Comparison of ENCODE assay signal across 15 mouse cellular contexts in the genomic region with DNA sequence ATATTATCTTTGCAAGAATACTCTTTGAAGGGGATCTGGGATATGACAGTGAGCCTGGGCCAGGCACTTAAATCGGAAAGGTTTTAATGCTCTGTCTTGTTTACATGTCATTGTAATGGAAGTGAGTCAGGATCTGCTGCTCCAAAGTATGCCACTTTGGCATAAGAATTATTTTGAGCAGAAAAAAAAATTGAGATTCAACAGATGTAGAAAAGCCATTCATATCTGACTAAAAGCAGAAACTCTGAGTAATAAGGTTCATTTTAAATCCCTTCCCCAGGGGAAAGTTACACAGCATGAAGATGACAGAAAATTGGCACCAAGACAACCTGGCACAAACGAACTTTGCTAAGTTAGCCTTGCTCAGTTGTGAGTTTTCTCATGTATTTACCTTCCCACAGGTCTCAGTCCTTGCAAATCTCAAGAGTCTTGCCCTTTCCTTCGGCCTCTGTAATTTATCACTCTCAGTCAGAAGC.
DNase-seq lines count a peak whose midpoint lies in the region; ATAC-seq and TF ChIP-seq lines count a peak whose summit lies in the region.
"Had no signal": no experiment of that assay in that cellular context is flagged by ENCODE, and none has a peak within 500 bp of the region (broad histone marks: within the 10 kb centered on the region; RNA-seq: fewer than 3 reads in every experiment).

No protein-coding gene starts in this region.

- intact Hi-C loops in gastrocnemius, postnatal 14 days (cut with DNase I; ENCODE audit: low total_unique reads) = no loop called here

- WGBS in hindbrain, postnatal 0 days = 59% methylated on average over 3 of the region's 3 CpGs
- WGBS in hindbrain, embryonic 10.5 days = 79% methylated on average over 3 of the region's 3 CpGs
- WGBS in forebrain, embryonic 10.5 days = 77% methylated on average over 3 of the region's 3 CpGs

- no peaks in the 10 kb centered on the region for H3K79me2 ChIP-seq in CH12.LX (replicated peaks; ENCODE audit: control insufficient read depth, extremely low read depth, insufficient read depth, poor library complexity, severe bottlenecking)

- no peak overlapping the region for H3K9ac ChIP-seq in hindbrain, postnatal 0 days (replicated peaks; ENCODE audit: low read length)
- no peak overlapping the region for H3K9ac ChIP-seq in CH12.LX (ENCODE audit: insufficient read depth, low read depth)
- H3K9ac ChIP-seq: limb, embryonic 12.5 days; lung, embryonic 15.5 days; neural tube, embryonic 13.5 days had no signal

- DNase-seq in hindbrain, postnatal 0 days (ENCODE audit: low spot score) = peak; percentile 35
- DNase-seq in hindbrain, embryonic 10.5 days (ENCODE audit: low spot score) = no peak
- DNase-seq in CH12.LX (ENCODE audit: extremely low read depth) (peak; percentile 8), adipocyte (ENCODE audit: low spot score) (peak; percentile 78)
- peak; percentile 28 for DNase-seq in mesoderm, embryonic 11.5 days (ENCODE audit: low read depth, low spot score)
- no peak for DNase-seq in forebrain, embryonic 10.5 days (ENCODE audit: extremely low spot score, low spot score)
- DNase-seq in gastrocnemius, postnatal 14 days = no peak
- DNase-seq: cerebellum, adult 18-20 months; heart, adult 11 months; kidney, adult 9 months; right cerebral cortex, adult 18-20 months had no signal

- no peak for TF ChIP-seq EP300 in CH12.LX (IDR thresholded peaks at IDR 0.05; ENCODE audit: low read length)

- no peaks in the 10 kb centered on the region for H3K9me3 ChIP-seq in hindbrain, postnatal 0 days (ENCODE audit: low read length)
- no peaks in the 10 kb centered on the region for H3K9me3 ChIP-seq in hindbrain, embryonic 10.5 days
- no peaks in the 10 kb centered on the region for H3K9me3 ChIP-seq in CH12.LX (replicated peaks; ENCODE audit: low read length)
- H3K9me3 ChIP-seq in forebrain, embryonic 10.5 days = no peaks in the 10 kb centered on the region
- H3K9me3 ChIP-seq: limb, embryonic 12.5 days; lung, embryonic 15.5 days; neural tube, embryonic 13.5 days had no signal

- no peaks in the 10 kb centered on the region for H3K27me3 ChIP-seq in hindbrain, postnatal 0 days (ENCODE audit: insufficient read depth, low read length)
- no peaks in the 10 kb centered on the region for H3K27me3 ChIP-seq in hindbrain, embryonic 10.5 days (ENCODE audit: insufficient read depth, poor library complexity, severe bottlenecking)
- H3K27me3 ChIP-seq in CH12.LX (replicated peaks) = no peaks in the 10 kb centered on the region
- H3K27me3 ChIP-seq in forebrain, embryonic 10.5 days (ENCODE audit: poor library complexity, severe bottlenecking) = no peaks in the 10 kb centered on the region
- H3K27me3 ChIP-seq: limb, embryonic 12.5 days; lung, embryonic 15.5 days; neural tube, embryonic 13.5 days had no signal

- TF ChIP-seq POLR2A in CH12.LX (IDR thresholded peaks at IDR 0.05; ENCODE audit: low read depth, low read length) = no peak

- in situ Hi-C loops in CH12.LX (cut with MboI; ENCODE audit: low pct_ligation_motif_present, low pct_unique_long_range_greater_than_20kb, low sequenced_read_pairs) = no loop called here

- no peak for ATAC-seq in hindbrain, postnatal 0 days

- H3K4me2 ChIP-seq in hindbrain, postnatal 0 days (ENCODE audit: low read depth, low read length) = no peak overlapping the region
- no peak overlapping the region for H3K4me2 ChIP-seq in CH12.LX (ENCODE audit: insufficient read depth, low read depth, poor library complexity, severe bottlenecking)
- H3K4me2 ChIP-seq: limb, embryonic 12.5 days; lung, embryonic 15.5 days; midbrain, embryonic 11.5 days; neural tube, embryonic 13.5 days had no signal

- dilution Hi-C loops in CH12.LX (cut with MboI; ENCODE audit: extremely low pct_ligation_motif_present, extremely low pct_unique_long_range_greater_than_20kb, low sequenced_read_pairs) = no loop called here

- no peaks in the 10 kb centered on the region for H3K4me1 ChIP-seq in hindbrain, postnatal 0 days (ENCODE audit: insufficient read depth, low read length)
- no peaks in the 10 kb centered on the region for H3K4me1 ChIP-seq in hindbrain, embryonic 10.5 days (replicated peaks)
- H3K4me1 ChIP-seq in CH12.LX (ENCODE audit: control insufficient read depth in 1 of 2, insufficient read depth in 2 of 2) = no peaks in the 10 kb centered on the region
- no peaks in the 10 kb centered on the region for H3K4me1 ChIP-seq in forebrain, embryonic 10.5 days
- H3K4me1 ChIP-seq: limb, embryonic 12.5 days; lung, embryonic 15.5 days; neural tube, embryonic 13.5 days had no signal

- TF ChIP-seq CTCF in hindbrain, postnatal 0 days (IDR thresholded peaks at IDR 0.05; ENCODE audit: low read depth) = no peak
- TF ChIP-seq CTCF in CH12.LX (conservative IDR thresholded peaks at IDR 0.05 in 1 of 2, IDR thresholded peaks at IDR 0.05 in 1 of 2; ENCODE audit: low read depth in 2 of 2, low read length in 2 of 2) = no peak

- H3K36me3 ChIP-seq in hindbrain, postnatal 0 days (ENCODE audit: insufficient read depth, low read length) = no peaks in the 10 kb centered on the region
- no peaks in the 10 kb centered on the region for H3K36me3 ChIP-seq in hindbrain, embryonic 10.5 days
- no peaks in the 10 kb centered on the region for H3K36me3 ChIP-seq in CH12.LX (replicated peaks in 1 of 2; ENCODE audit: control insufficient read depth in 1 of 2, insufficient read depth in 1 of 2, low read length in 1 of 2)
- H3K36me3 ChIP-seq in forebrain, embryonic 10.5 days (replicated peaks) = no peaks in the 10 kb centered on the region
- H3K36me3 ChIP-seq: limb, embryonic 12.5 days; lung, embryonic 15.5 days; neural tube, embryonic 13.5 days had no signal

- H3K27ac ChIP-seq in hindbrain, postnatal 0 days = no peak overlapping the region
- H3K27ac ChIP-seq in hindbrain, embryonic 10.5 days = no peak overlapping the region
- no peak overlapping the region for H3K27ac ChIP-seq in CH12.LX (ENCODE audit: insufficient read depth, low read depth)
- no peak overlapping the region for H3K27ac ChIP-seq in forebrain, embryonic 10.5 days
- H3K27ac ChIP-seq: limb, embryonic 12.5 days; lung, embryonic 15.5 days; neural tube, embryonic 13.5 days had no signal

- no peak for TF ChIP-seq RAD21 in CH12.LX (IDR thresholded peaks at IDR 0.05; ENCODE audit: low read depth, low read length)

- no peak overlapping the region for H3K4me3 ChIP-seq in hindbrain, postnatal 0 days (ENCODE audit: low read length)
- no peak overlapping the region for H3K4me3 ChIP-seq in hindbrain, embryonic 10.5 days
- H3K4me3 ChIP-seq in CH12.LX (replicated peaks in 1 of 3; ENCODE audit: low read depth in 2 of 3, low read length in 2 of 3, poor library complexity in 1 of 3) = no peak overlapping the region
- no peak overlapping the region for H3K4me3 ChIP-seq in forebrain, embryonic 10.5 days
- H3K4me3 ChIP-seq: limb, embryonic 12.5 days; lung, embryonic 15.5 days; neural tube, embryonic 13.5 days had no signal

TF ChIP-seq in CH12.LX, 34 proteins besides CTCF, POLR2A, EP300 and RAD21:
- no peak for TF ChIP-seq NELFE (IDR thresholded peaks at IDR 0.05; ENCODE audit: low read depth, low read length)
- TF ChIP-seq TBP (conservative IDR thresholded peaks at IDR 0.05; ENCODE audit: low read depth, low read length) = no peak
- no peak for TF ChIP-seq POLR2AphosphoS2 (IDR thresholded peaks at IDR 0.05; ENCODE audit: low read depth, low read length)
- TF ChIP-seq E2F4 (IDR thresholded peaks at IDR 0.05; ENCODE audit: insufficient replicate concordance, low read depth, low read length) = no peak
- TF ChIP-seq TCF12 (IDR thresholded peaks at IDR 0.05; ENCODE audit: low read depth, low read length) = no peak
- TF ChIP-seq IRF4 (IDR thresholded peaks at IDR 0.05; ENCODE audit: low read depth, low read length) = no peak
- no peak for TF ChIP-seq PAX5 (IDR thresholded peaks at IDR 0.05; ENCODE audit: low read length)
- no peak for TF ChIP-seq SMC3 (IDR thresholded peaks at IDR 0.05; ENCODE audit: low read depth, low read length)
- no peak for TF ChIP-seq MXI1 (IDR thresholded peaks at IDR 0.05; ENCODE audit: low read depth, low read length)
- no peak for TF ChIP-seq MYC (IDR thresholded peaks at IDR 0.05; ENCODE audit: low read depth, low read length)
- TF ChIP-seq MAZ (IDR thresholded peaks at IDR 0.05; ENCODE audit: low read depth, low read length) = no peak
- no peak for TF ChIP-seq ETS1 (conservative IDR thresholded peaks at IDR 0.05; ENCODE audit: low read depth, low read length)
- no peak for TF ChIP-seq ELF1 (IDR thresholded peaks at IDR 0.05; ENCODE audit: low read depth, low read length)

Comparison
In these comparisons a context has a peak if more than half of its experiments do, and no peak if none do; other contexts are left out.
1. DNase-seq: peak in hindbrain, postnatal 0 days (single experiment), CH12.LX (single experiment), adipocyte (single experiment) and mesoderm, embryonic 11.5 days (single experiment); none in hindbrain, embryonic 10.5 days (single experiment), forebrain, embryonic 10.5 days (single experiment) and gastrocnemius, postnatal 14 days (single experiment).